Mouse (Mus musculus) kidney, postnatal 25 days (tissue): ENCODE measurements at regions not wholly inside any gene's neighbourhood (a gene's known extent, or its start where the extent isn't known, plus 50 kb on each side); places are given as distances from the start of the nearest gene placed in this dataset.

Source experiments
- DNase-seq, 2 experiments: peaks; one replicate each; pipeline ENCODE4 v3.0.0; 2021; ENCODE audit warnings: mixed read lengths in 2 of 2

- DNase-seq: no peak
Observed at GRCm38 (mm10) chr10:67819534-67819933, 92.9 kb downstream of the Zfp365 start.

DNA sequence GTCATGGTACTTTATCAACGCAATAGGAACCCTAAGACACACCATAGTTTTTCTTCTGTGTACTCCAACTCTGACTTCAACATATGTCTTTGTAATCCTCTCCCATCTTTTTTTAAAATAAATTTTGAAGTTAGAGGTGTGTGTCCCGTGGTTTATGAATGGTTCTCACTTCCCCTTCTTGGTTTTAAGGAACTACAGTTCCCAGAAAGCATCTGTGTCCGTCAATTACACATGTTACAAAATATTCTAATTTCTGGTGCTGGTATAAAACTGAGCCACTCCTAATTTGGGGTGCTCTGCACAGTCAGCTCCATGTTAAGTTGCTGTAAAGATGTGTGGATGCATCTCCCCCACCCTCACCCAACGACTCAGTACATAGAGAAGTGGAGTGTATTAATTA, 98.6 kb downstream of the Zfp365 start:
- no peak for DNase-seq

DNA sequence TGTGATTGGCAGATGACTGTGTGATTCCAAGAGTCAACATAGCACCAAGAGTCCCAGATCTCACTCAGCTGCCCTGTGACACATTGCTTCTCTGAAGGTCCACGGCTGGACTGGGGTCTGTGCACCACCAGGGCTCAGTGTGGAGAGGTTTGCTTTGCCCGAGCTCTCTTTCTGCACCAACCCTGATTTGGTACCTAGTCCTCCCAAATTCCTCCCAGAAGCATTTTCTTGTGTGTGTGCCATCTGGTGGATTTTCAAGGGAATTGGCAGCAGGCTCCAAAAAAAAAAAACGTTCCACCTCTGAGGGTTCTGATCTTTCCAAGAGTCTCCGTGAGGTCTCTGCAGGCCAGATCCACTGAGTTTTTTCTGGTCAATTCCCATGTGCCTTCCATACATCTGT, 107.3 kb downstream of the Zfp365 start:
- no peak for DNase-seq

DNA sequence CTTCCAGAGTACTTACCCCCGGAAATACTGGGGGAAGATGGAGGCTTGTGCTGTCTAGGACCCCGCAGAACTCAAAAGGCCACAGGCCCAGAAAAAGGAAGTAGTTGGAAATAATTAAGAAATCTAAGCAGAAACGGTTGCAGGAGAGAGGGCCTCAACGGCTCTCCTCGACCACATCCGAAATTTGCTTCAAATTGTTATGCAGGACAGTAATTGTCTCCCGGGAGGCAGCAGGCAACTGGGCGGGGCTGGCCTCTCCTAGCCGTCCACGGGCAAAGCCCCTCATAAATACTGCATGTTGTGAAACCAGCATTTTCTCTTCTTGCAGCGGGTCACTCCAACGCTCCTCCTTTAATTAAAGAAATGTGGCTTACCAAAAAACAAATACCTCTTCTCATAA, 107.8 kb downstream of the Zfp365 start:
- peak in 1 of 2 experiments; percentile 12 for DNase-seq

GRCm38 (mm10) chr10:67802156-67802555, 110.3 kb downstream of the Zfp365 start:
- DNase-seq: no peak

DNA sequence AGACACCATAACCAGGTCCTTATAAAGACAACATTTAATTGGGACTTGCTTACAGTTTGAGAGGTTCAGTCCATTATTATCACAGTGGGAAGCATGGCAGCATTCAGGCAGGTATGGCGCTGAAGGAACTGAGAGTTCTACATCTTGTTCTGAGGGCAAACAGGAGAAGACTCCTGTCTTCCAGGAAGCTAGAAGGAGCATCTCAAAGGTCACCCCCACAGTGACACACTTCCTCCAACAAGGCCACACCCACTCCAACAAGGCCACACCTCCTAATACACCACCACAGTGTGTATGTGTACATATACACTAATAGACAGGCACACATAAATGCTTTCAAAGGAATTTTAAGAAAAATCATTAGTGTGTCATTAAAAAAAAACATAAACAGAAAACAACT, 110.8 kb downstream of the Zfp365 start:
- DNase-seq: no peak

- no peak for DNase-seq
Observed at GRCm38 (mm10) chr10:67798991-67799390, 113.5 kb downstream of the Zfp365 start.

DNA sequence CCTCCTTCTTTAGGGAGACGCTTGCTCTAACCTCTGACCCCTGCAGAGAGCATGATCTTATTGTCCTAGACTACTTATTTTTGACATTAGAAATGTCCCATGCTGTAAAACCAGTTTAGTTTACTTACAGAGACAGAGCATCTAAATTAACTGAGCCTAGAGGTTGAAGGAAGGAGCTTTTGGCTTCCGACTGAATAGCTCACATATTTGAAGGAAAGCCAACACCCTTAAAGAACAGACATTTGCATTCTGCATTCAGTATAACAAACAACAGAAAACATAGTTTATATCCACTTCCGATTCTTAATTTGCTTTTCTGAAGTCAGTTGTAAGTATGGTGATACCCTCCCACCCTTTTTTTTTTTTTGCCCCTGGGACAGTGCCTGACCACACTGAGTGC, 119.3 kb downstream of the Zfp365 start:
- no peak for DNase-seq

- no peak for DNase-seq
Observed at GRCm38 (mm10) chr10:67789651-67790050, 122.8 kb downstream of the Zfp365 start.

DNA sequence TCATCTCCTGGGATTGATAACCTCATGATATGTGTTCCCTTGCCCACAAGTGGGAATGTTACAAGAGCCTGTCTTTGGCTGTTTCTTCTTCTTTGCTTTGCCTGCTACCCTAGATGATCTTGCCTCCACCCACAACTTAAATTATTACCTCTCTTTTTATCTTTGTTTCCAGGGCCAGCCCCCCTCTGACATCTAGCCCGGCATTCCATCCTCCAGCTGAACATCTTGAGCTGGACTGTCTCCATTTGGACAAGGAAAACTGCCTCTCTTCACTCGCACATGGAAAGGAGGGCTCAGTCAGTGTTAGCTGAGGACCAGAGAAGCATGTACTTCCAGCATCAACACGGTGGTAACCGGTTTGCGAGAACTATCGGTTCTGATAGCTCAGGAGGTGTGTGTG, 124.3 kb downstream of the Zfp365 start:
- DNase-seq: no peak

GRCm38 (mm10) chr10:67785563-67785962, 126.9 kb downstream of the Zfp365 start:
- DNase-seq: peak; percentile 57 to 58

DNA sequence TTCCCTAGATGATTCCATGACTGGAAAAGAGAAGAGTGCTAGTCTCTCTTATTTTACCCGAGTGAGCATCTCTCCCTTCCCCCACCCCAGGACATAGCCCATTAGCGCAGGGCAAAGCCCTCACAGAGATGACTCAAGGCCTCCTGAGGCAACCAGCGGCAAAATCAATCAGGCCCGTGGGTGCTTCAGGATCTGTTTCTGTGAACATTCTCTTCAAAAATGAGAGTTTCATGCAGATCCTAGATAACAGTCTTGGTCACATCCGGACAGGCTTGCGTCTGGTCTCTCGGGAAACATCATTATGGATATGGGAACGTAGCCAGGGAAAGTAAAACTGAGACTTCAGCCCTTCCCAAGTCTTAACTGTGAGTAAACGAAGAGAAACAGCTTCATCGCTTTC, 134.1 kb downstream of the Zfp365 start:
- DNase-seq: peak in 1 of 2 experiments; percentile 43

GRCm38 (mm10) chr10:67777721-67778120, 134.7 kb downstream of the Zfp365 start:
- peak in 1 of 2 experiments; percentile 49 for DNase-seq

DNA sequence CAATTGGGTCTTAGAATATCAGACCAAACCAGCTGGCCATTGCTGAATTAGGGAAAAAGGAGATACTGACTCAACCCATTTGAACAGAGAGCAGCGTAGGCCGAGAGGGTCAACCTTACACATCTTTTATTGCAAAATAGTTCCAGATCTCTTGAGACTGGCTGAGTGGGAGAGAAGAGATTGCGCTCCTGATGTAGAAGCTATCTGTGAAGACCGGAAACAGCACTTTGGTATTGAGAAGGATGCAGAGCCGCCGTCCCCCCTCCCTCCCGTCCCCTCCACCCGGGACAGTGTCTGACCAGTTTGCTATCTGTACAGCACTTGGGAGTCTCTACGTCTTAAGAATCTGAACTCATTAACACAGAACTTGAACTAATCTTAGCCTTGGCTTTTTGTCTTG, 135.6 kb downstream of the Zfp365 start:
- peak in 1 of 2 experiments; percentile 45 for DNase-seq

DNA sequence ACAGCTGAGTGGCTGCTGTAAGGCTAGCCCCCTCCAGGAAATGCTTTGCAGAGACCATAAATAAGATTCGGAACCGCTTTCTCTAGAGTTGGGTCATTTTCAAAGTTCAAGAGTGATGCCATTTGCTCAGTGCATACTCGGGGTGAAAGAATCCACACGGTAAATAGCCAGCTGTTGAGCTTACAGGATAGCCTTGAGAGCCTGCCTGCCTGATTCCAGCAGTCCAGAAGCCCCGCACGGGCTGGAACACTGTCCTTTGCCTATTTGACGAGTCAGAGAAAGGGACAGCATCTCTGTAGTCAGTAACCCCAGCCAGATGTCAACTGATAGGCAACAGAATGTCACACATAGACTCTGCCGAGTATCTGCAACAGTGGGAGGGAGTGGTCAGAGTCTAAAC, 140.7 kb downstream of the Zfp365 start:
- no peak for DNase-seq

- DNase-seq: peak; percentile 63 to 67
Observed at GRCm38 (mm10) chr10:67766099-67766498, 146.4 kb downstream of the Zfp365 start.

- peak; percentile 42 to 59 for DNase-seq
Observed at GRCm38 (mm10) chr10:67760424-67760823, 152.0 kb downstream of the Zfp365 start.

- DNase-seq: no peak
Observed at GRCm38 (mm10) chr10:67748121-67748520, 164.3 kb downstream of the Zfp365 start.

- no peak for DNase-seq
Observed at GRCm38 (mm10) chr10:67747461-67747860, 165.0 kb downstream of the Zfp365 start.

GRCm38 (mm10) chr10:67746140-67746539, 166.3 kb downstream of the Zfp365 start:
- DNase-seq: no peak

GRCm38 (mm10) chr10:67743561-67743960, 168.9 kb downstream of the Zfp365 start:
- DNase-seq: no peak

GRCm38 (mm10) chr10:67742824-67743223, 169.6 kb downstream of the Zfp365 start:
- DNase-seq: no peak

DNA sequence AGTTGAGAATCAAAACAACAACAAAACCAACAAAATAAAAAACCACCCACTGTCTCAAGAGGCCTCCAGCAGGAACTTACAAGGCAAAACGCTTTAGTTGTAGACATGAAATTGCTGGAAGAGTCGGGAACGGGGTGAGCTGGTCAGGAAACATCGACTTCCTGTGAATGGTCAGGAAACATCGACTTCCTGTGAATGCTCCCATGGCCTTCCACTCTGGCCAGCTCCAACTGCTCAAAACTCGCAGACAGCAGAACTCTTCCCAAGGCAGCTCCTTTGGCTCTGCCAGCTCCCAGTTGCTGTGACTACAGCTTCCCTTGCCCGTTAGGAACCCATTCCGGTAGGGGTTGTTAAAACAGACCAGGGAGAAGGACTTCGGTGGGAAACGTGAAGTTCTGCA, 170.2 kb downstream of the Zfp365 start:
- peak; percentile 27 to 61 for DNase-seq

DNA sequence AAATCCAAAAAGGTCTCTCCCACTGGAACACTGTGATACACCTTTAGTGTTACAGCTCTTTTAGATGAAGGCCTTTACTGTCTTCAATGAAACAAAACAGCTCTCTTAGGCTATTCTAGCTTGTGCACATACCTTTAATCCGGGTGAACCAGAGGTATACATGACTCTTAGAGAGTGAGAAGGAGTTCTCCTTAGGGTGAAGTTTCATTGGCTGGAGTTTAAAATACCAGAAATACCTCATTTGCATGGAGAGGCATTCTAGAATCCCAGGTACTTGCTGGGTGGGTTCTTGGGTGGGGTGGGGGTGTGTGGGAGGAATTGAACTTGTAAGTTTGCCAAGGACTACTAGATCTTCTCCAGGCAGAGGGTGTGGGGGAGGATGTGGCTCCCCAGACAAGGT, 173.3 kb downstream of the Zfp365 start:
- DNase-seq: no peak

DNA sequence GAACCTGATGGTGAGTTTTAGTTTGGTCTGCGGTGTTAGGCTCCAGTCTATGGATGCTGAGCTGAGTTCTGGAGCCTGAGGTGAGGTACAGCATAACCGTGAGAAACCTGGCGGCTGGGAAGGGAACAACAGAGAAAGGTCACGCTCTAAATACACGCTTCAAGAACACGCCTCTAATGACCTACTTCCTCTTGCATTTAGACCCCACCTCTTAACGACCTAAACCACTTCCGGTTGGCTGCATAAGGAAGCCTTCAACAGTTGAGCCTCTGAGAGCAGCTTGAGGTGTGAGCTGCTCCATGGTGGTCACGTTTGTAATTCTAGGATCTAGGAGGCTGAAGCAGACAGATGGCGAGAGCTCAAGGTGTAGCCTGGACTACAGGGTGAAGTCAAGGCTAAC, 175.8 kb downstream of the Zfp365 start:
- DNase-seq: no peak

GRCm38 (mm10) chr10:67731577-67731976, 180.9 kb downstream of the Zfp365 start:
- DNase-seq: no peak
